Mouse (Mus musculus) spleen, adult 2 months (tissue): ENCODE measurements around the gene Akt1s1.

Source experiments
- CTCF ChIP-seq: fragments of 200-500 bp; IDR thresholded peaks from 2 replicates; pipeline ENCODE4 v1.5.1; 2011; ENCODE audit warnings: mild to moderate bottlenecking, inconsistent platforms; ENCODE audit not compliant: insufficient read depth, insufficient read length, insufficient replicate concordance; ENCODE audit errors: extremely low read depth
- POLR2A ChIP-seq: fragments of 200-500 bp; IDR thresholded peaks from 2 replicates; pipeline ENCODE4 v1.6.1; 2011; ENCODE audit warnings: low read depth, low read length, inconsistent platforms

- TF ChIP-seq CTCF (no peak), POLR2A (no peak)
These were observed 15.2 kb downstream of the Akt1s1 start for GRCm38 (mm10) chr7:44863982-44864494.
